In the genomic region with DNA sequence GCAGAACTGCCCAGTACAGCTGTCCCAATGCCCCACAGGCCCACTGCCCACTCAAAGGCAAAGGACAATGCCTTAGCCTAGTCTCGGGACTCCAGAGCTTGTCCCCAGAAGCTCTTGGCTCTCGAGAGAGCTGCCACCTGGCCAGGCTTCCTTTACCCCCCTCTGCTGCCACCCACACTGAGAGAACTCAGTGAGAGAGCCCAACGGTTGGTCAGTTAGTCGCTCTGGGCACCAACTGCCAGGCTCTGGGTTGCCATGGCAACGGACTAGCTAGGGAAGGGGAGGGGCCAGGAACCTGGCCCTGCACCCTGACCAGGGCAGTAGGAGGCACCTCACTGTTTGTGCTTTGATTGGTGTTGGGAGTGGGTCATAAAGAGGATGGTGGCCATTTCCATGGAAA, we compare ENCODE assay signal across 8 mouse cellular contexts. TPM values are rescaled to one million over a fixed set of nuclear protein-coding genes. Genes with fewer than 3 reads are reported as not detected.
DNase-seq lines count a peak whose midpoint lies in the region; ATAC-seq and TF ChIP-seq lines count a peak whose summit lies in the region.

No protein-coding gene starts in this region.

- peaks cover 24% of the 10 kb centered on the region for H3K4me1 ChIP-seq in forebrain, embryonic 12.5 days
- H3K4me1 ChIP-seq in forebrain, embryonic 11.5 days (replicated peaks; ENCODE audit: control insufficient read depth, insufficient read depth, low read length) = peaks cover 2% of the 10 kb centered on the region; the same call in 1 of the 2 replicates
- H3K4me1 ChIP-seq in neural tube, embryonic 15.5 days = peaks cover 22% of the 10 kb centered on the region
- H3K4me1 ChIP-seq in liver, postnatal 0 days (ENCODE audit: insufficient read depth) = no peaks in the 10 kb centered on the region

- no peak overlapping the region for H3K4me3 ChIP-seq in forebrain, embryonic 12.5 days (replicated peaks)
- H3K4me3 ChIP-seq in forebrain, embryonic 11.5 days (ENCODE audit: low read depth, low read length) = no peak overlapping the region
- H3K4me3 ChIP-seq in neural tube, embryonic 15.5 days (replicated peaks) = no peak overlapping the region
- no peak overlapping the region for H3K4me3 ChIP-seq in liver, postnatal 0 days (ENCODE audit: low read depth, low read length)

- DNase-seq in forebrain, embryonic 11.5 days (ENCODE audit: low spot score) = no peak
- peak; percentile 46 for DNase-seq in ovary, postnatal 36 days (ENCODE audit: low spot score)
- no peak for DNase-seq in ovary, postnatal 14 days (ENCODE audit: low spot score)
- peak; percentile 66 to 77 for DNase-seq in kidney, postnatal 4 days
- DNase-seq in liver, postnatal 0 days = no peak

- H3K9ac ChIP-seq in forebrain, embryonic 12.5 days = no peak overlapping the region
- H3K9ac ChIP-seq in forebrain, embryonic 11.5 days (ENCODE audit: low read length) = no peak overlapping the region
- H3K9ac ChIP-seq in neural tube, embryonic 15.5 days (replicated peaks) = no peak overlapping the region
- no peak overlapping the region for H3K9ac ChIP-seq in liver, postnatal 0 days (replicated peaks)

- no peak overlapping the region for H3K27ac ChIP-seq in forebrain, embryonic 12.5 days
- no peak overlapping the region for H3K27ac ChIP-seq in forebrain, embryonic 11.5 days (ENCODE audit: low read depth, low read length)
- no peak overlapping the region for H3K27ac ChIP-seq in neural tube, embryonic 15.5 days (replicated peaks)
- no peak overlapping the region for H3K27ac ChIP-seq in liver, postnatal 0 days (ENCODE audit: low read depth)

- 21% methylated on average over 5 of the region's 5 CpGs for whole genome bisulfite sequencing in forebrain, embryonic 12.5 days
- WGBS in forebrain, embryonic 11.5 days = 43% methylated on average over 5 of the region's 5 CpGs
- WGBS in neural tube, embryonic 15.5 days = 20% methylated on average over 5 of the region's 5 CpGs
- WGBS in liver, postnatal 0 days (ENCODE audit: insufficient replicate concordance) = 42% methylated on average over 5 of the region's 5 CpGs

- peak; percentile 36; the same call in 1 of the 2 replicates for ATAC-seq in forebrain, embryonic 12.5 days (ENCODE audit: low FRiP score)
- no peak; the same call in 1 of the 2 replicates for ATAC-seq in forebrain, embryonic 11.5 days (replicated peaks; ENCODE audit: low FRiP score)
- peak; percentile 23; the same call in 1 of the 2 replicates for ATAC-seq in neural tube, embryonic 15.5 days (ENCODE audit: low FRiP score)
- no peak for ATAC-seq in liver, postnatal 0 days
- ATAC-seq in activated CD4-positive, CD25-positive, alpha-beta regulatory T cell, adult 4 months = no peak

- TF ChIP-seq EP300 in liver, postnatal 0 days (IDR thresholded peaks at IDR 0.05; ENCODE audit: low read depth) = no peak

- H3K36me3 ChIP-seq in forebrain, embryonic 12.5 days (replicated peaks) = no peaks in the 10 kb centered on the region
- H3K36me3 ChIP-seq in forebrain, embryonic 11.5 days (ENCODE audit: control insufficient read depth, insufficient read depth, low read length) = no peaks in the 10 kb centered on the region
- peaks cover 16% of the 10 kb centered on the region for H3K36me3 ChIP-seq in neural tube, embryonic 15.5 days
- no peaks in the 10 kb centered on the region for H3K36me3 ChIP-seq in liver, postnatal 0 days (replicated peaks; ENCODE audit: insufficient read depth, low read length)

- H3K27me3 ChIP-seq in forebrain, embryonic 12.5 days = peaks cover 50% of the 10 kb centered on the region
- peaks cover 27% of the 10 kb centered on the region for H3K27me3 ChIP-seq in forebrain, embryonic 11.5 days (ENCODE audit: control insufficient read depth, insufficient read depth, low read length)
- H3K27me3 ChIP-seq in neural tube, embryonic 15.5 days (replicated peaks) = peaks cover 26% of the 10 kb centered on the region
- peaks cover 28% of the 10 kb centered on the region for H3K27me3 ChIP-seq in liver, postnatal 0 days (ENCODE audit: insufficient read depth, low read length)

- TF ChIP-seq CTCF in liver, postnatal 0 days (IDR thresholded peaks at IDR 0.05; ENCODE audit: low read depth) = no peak

- no peaks in the 10 kb centered on the region for H3K9me3 ChIP-seq in forebrain, embryonic 12.5 days
- no peaks in the 10 kb centered on the region for H3K9me3 ChIP-seq in forebrain, embryonic 11.5 days (ENCODE audit: control insufficient read depth, low read length)
- H3K9me3 ChIP-seq in neural tube, embryonic 15.5 days (replicated peaks) = no peaks in the 10 kb centered on the region
- H3K9me3 ChIP-seq in liver, postnatal 0 days (ENCODE audit: low read length) = no peaks in the 10 kb centered on the region

- no peak overlapping the region for H3K4me2 ChIP-seq in forebrain, embryonic 12.5 days
- no peak overlapping the region for H3K4me2 ChIP-seq in forebrain, embryonic 11.5 days (ENCODE audit: low read depth, low read length, severe bottlenecking)
- H3K4me2 ChIP-seq in neural tube, embryonic 15.5 days = no peak overlapping the region
- H3K4me2 ChIP-seq in liver, postnatal 0 days (ENCODE audit: low read depth, low read length) = no peak overlapping the region

RNA-seq across cellular contexts. Expression of a gene that starts 48.2 kb away (rescaled TPM):
- polyA plus RNA-seq in forebrain, embryonic 12.5 days (2016; fragmentation: Nextera tagmentation; extraction: Ambion mirVana) = 1.2 TPM in 2 replicates
- polyA plus RNA-seq in forebrain, embryonic 11.5 days (2014; fragmentation: Nextera tagmentation; extraction: Ambion mirVana) = 0.08 and 0.20 TPM in 2 replicates
- 9.8 and 10.6 TPM in 2 replicates for polyA plus RNA-seq in neural tube, embryonic 15.5 days (2015; fragmentation: Nextera tagmentation; extraction: Ambion mirVana)
- polyA plus RNA-seq in liver, postnatal 0 days (2015; fragmentation: Nextera tagmentation; extraction: Ambion mirVana) = not detected in 2 replicates
- polyA plus RNA-seq in activated CD4-positive, CD25-positive, alpha-beta regulatory T cell, adult 4 months (2017; shearing (Covaris generic)) = not detected

Comparison
In these comparisons a context has a peak if more than half of its experiments do, and no peak if none do; other contexts are left out.
1. ATAC-seq: peak in forebrain, embryonic 12.5 days (single experiment) and neural tube, embryonic 15.5 days (single experiment); none in forebrain, embryonic 11.5 days (single experiment), liver, postnatal 0 days (single experiment) and activated CD4-positive, CD25-positive, alpha-beta regulatory T cell, adult 4 months (single experiment).
2. DNase-seq: peak in ovary, postnatal 36 days (single experiment) and kidney, postnatal 4 days (2 of 2); none in forebrain, embryonic 11.5 days (single experiment), ovary, postnatal 14 days (single experiment) and liver, postnatal 0 days (single experiment).